In genomic region chr1:105748091-105748799, GRCm38 (mm10) we compare ENCODE assay signal across 21 mouse cellular contexts. TPM values are rescaled to one million over a fixed set of nuclear protein-coding genes. Genes with fewer than 3 reads are reported as not detected.
"Had no signal": no experiment of that assay in that cellular context is flagged by ENCODE, and none has a peak within 500 bp of the region (broad histone marks: within the 10 kb centered on the region; RNA-seq: fewer than 3 reads in every experiment).

No protein-coding gene starts in this region.

- H3K4me3 ChIP-seq: layer of hippocampus, adult 2 months; limb, embryonic 10.5 days; limb, embryonic 13.5 days; liver, embryonic 12.5 days; liver, embryonic 15.5 days; lung, embryonic 15.5 days; neural tube, embryonic 12.5 days; neural tube, embryonic 15.5 days had no signal

- DNase-seq: kidney, adult 8-10 months; layer of hippocampus, adult 9-11 months; liver; lung, adult 18-20 months; lung, postnatal 10 days; lung, postnatal 36 days; midbrain, embryonic 14.5 days; right cerebral cortex, postnatal 25 days; thymus, adult 2 months; thymus, postnatal 14 days had no signal

- H3K27ac ChIP-seq: kidney, postnatal 0 days; layer of hippocampus, adult 2 months; limb, embryonic 10.5 days; limb, embryonic 13.5 days; liver, embryonic 12.5 days; liver, embryonic 15.5 days; lung, embryonic 15.5 days; neural tube, embryonic 12.5 days; neural tube, embryonic 15.5 days; stomach, postnatal 0 days had no signal

- H3K4me1 ChIP-seq: limb, embryonic 10.5 days; limb, embryonic 13.5 days; liver, embryonic 12.5 days; liver, embryonic 15.5 days; lung, embryonic 15.5 days; neural tube, embryonic 12.5 days; neural tube, embryonic 15.5 days had no signal

- ATAC-seq: liver, embryonic 12.5 days had no signal

RNA-seq across cellular contexts. Expression of gene Tnfrsf11a, which starts 32.3 kb away (rescaled TPM):
- total RNA-seq: megakaryocyte-erythroid progenitor cell, adult 5-6 weeks had no signal
